Mouse (Mus musculus) adrenal gland, postnatal 10 days (tissue): Measurements from ENCODE around the gene Zfp503. TPM values are rescaled to one million over a fixed set of nuclear protein-coding genes. Genes with fewer than 3 reads are reported as not detected.

Experiments used
- DNase-seq: peaks from one replicate; pipeline ENCODE4 v3.0.0; 2021; ENCODE audit warnings: mixed read lengths
- microRNA-seq: library from miRNA; unstranded; fragments of <30 nt; microRNA quantifications from one replicate; pipeline ENCODE4 v1.2.0, GENCODE M21; 2021
- total RNA-seq, 2 experiments: library from RNA; stranded (reverse); gene quantifications; 2 replicates each; pipeline ENCODE4 v1.2.3; 2021

Zfp503 gene
- total RNA-seq, 2 experiments from 2014 or later = 17.9 to 25.1 TPM

- peak; percentile 88 for DNase-seq
Measured at GRCm38 (mm10) chr14:21968978-21969377, 20.4 kb downstream of the Zfp503 start.

GRCm38 (mm10) chr14:21967375-21968010 is 21.9 kb downstream of the Zfp503 start:
- no peak for DNase-seq

- no peak for DNase-seq
Measured at GRCm38 (mm10) chr14:21966276-21966675, 23.1 kb downstream of the Zfp503 start.

- no peak for DNase-seq
Measured at GRCm38 (mm10) chr14:21962381-21963050, 26.9 kb downstream of the Zfp503 start.

- DNase-seq = no peak
Measured at GRCm38 (mm10) chr14:21959243-21959642, 30.2 kb downstream of the Zfp503 start.

- DNase-seq = no peak
Measured at GRCm38 (mm10) chr14:21958643-21959042, 30.8 kb downstream of the Zfp503 start.

- DNase-seq = no peak
Measured at GRCm38 (mm10) chr14:21952541-21952940, 36.9 kb downstream of the Zfp503 start.

- no peak for DNase-seq
Measured at GRCm38 (mm10) chr14:21951896-21952523, 37.4 kb downstream of the Zfp503 start.

- no peak for DNase-seq
Measured at GRCm38 (mm10) chr14:21944946-21945345, 44.5 kb downstream of the Zfp503 start.

- DNase-seq = no peak
Measured at GRCm38 (mm10) chr14:21941581-21941980, 47.8 kb downstream of the Zfp503 start.

- DNase-seq = no peak
Measured at GRCm38 (mm10) chr14:21937116-21937515, 52.3 kb downstream of the Zfp503 start.

- no peak for DNase-seq
Measured at GRCm38 (mm10) chr14:21936102-21936630, 53.2 kb downstream of the Zfp503 start.

Small RNA genes lying within 50 kb of the gene (microRNA-seq; reads per million reads assigned to microRNA genes)
- not detected for gene Gm27532

Other genes starting within 250 kb of the Zfp503 start
- gene Samd8, start 239.1 kb downstream of the Zfp503 start, total RNA-seq = 10 to 100 TPM; 26.3 to 29.8 TPM
- gene Dusp13, start 238.4 kb downstream of the Zfp503 start, total RNA-seq = 1 to 10 TPM in 1 of 2 experiments, under 1 TPM in 1; 0.36 to 3.4 TPM
- gene Vdac2, start 164.4 kb downstream of the Zfp503 start, total RNA-seq = 100 to 1,000 TPM; 276 to 322 TPM
- gene Comtd1, start 140.6 kb downstream of the Zfp503 start, total RNA-seq = 10 to 100 TPM; 39.1 to 45.7 TPM
- 1 to 10 TPM; 3.6 to 4.9 TPM for gene Lrmda, start 30.1 kb upstream of the Zfp503 start, total RNA-seq